Mouse (Mus musculus): ENCODE results near the gene Sgo2a. TPM values are rescaled to one million over a fixed set of nuclear protein-coding genes. Genes with fewer than 3 reads are reported as not detected.

Sgo2a gene
- total RNA-seq, 1 experiment, result 29.6 TPM

- H3K9ac ChIP-seq (ENCODE audit: insufficient read depth, low read depth, low read length, poor library complexity, severe bottlenecking), result peak overlapping the region; percentile 92
- peaks cover 2 to 3% of the 10 kb centered on the region in 2 experiments; a peak in 2 of 4 replicates for H3K4me1 ChIP-seq (ENCODE audit: control insufficient read depth in 2 of 2, insufficient read depth in 2 of 2, low read length in 2 of 2, poor library complexity in 1 of 2)
- H3K4me3 ChIP-seq (ENCODE audit: insufficient read depth in 1 of 2, low read depth in 1 of 2, low read length in 2 of 2, poor library complexity in 1 of 2, severe bottlenecking in 1 of 2), result peak overlapping the region; percentile 81 to 99
- peak; percentile 79 for DNase-seq (ENCODE audit: low read depth, low spot score)
- H3K9me3 ChIP-seq (ENCODE audit: control insufficient read depth, insufficient read depth, low read depth, low read length), result no peaks in the 10 kb centered on the region
- in situ Hi-C loops (cut with MboI; ENCODE audit: low sequenced_read_pairs in 2 of 2, unreplicated experiment in 2 of 2), result no loop called here
- peaks cover 5% of the 10 kb centered on the region for H3K36me3 ChIP-seq (ENCODE audit: control insufficient read depth, insufficient read depth, low read length, poor library complexity, severe bottlenecking)
- H3K27ac ChIP-seq (ENCODE audit: insufficient read depth, low read depth, low read length, poor library complexity, severe bottlenecking), result no peak overlapping the region
- no peak for TF ChIP-seq CHD2 (IDR thresholded peaks at IDR 0.05; ENCODE audit: low read depth, low read length)
- TF ChIP-seq HCFC1 (IDR thresholded peaks at IDR 0.05; ENCODE audit: borderline replicate concordance, insufficient read depth, low read length), result peak; percentile 72; the same call in 1 of the 2 replicates
- peak; percentile 13; the same call in 1 of the 2 replicates for TF ChIP-seq ZC3H11A (IDR thresholded peaks at IDR 0.05; ENCODE audit: borderline replicate concordance, low read depth, low read length)
- TF ChIP-seq ZNF384 (IDR thresholded peaks at IDR 0.05; ENCODE audit: low read depth, low read length), result no peak
Measured at GRCm38 (mm10) chr1:57969327-57970271, 26.2 kb upstream of the Sgo2a start.

- no peak overlapping the region for H3K4me3 ChIP-seq (ENCODE audit: insufficient read depth in 1 of 2, low read depth in 1 of 2, low read length in 2 of 2, poor library complexity in 1 of 2, severe bottlenecking in 1 of 2)
- peaks cover 2 to 3% of the 10 kb centered on the region in 2 experiments; a peak in 2 of 4 replicates for H3K4me1 ChIP-seq (ENCODE audit: control insufficient read depth in 2 of 2, insufficient read depth in 2 of 2, low read length in 2 of 2, poor library complexity in 1 of 2)
- DNase-seq (ENCODE audit: low read depth, low spot score), result no peak
- TF ChIP-seq CHD2 (IDR thresholded peaks at IDR 0.05; ENCODE audit: low read depth, low read length), result no peak
- no peak for TF ChIP-seq ZNF384 (IDR thresholded peaks at IDR 0.05; ENCODE audit: low read depth, low read length)
- TF ChIP-seq MAFK (IDR thresholded peaks at IDR 0.05; ENCODE audit: insufficient read depth, low read depth, low read length), result no peak
- in situ Hi-C loops (cut with MboI; ENCODE audit: low sequenced_read_pairs in 2 of 2, unreplicated experiment in 2 of 2), result no loop called here
- no peaks in the 10 kb centered on the region for H3K9me3 ChIP-seq (ENCODE audit: control insufficient read depth, insufficient read depth, low read depth, low read length)
- H3K36me3 ChIP-seq (ENCODE audit: control insufficient read depth, insufficient read depth, low read length, poor library complexity, severe bottlenecking), result no peaks in the 10 kb centered on the region
- H3K9ac ChIP-seq (ENCODE audit: insufficient read depth, low read depth, low read length, poor library complexity, severe bottlenecking), result no peak overlapping the region
- no peak overlapping the region for H3K27ac ChIP-seq (ENCODE audit: insufficient read depth, low read depth, low read length, poor library complexity, severe bottlenecking)
Measured at GRCm38 (mm10) chr1:57971588-57971987, 24.2 kb upstream of the Sgo2a start.

- in situ Hi-C loops (cut with MboI; ENCODE audit: low sequenced_read_pairs in 2 of 2, unreplicated experiment in 2 of 2), result no loop called here
- Histone ChIP-seq H3K36me3 (ENCODE audit: control insufficient read depth, insufficient read depth, low read length, poor library complexity, severe bottlenecking) (no peaks in the 10 kb centered on the region), H3K9me3 (ENCODE audit: control insufficient read depth, insufficient read depth, low read depth, low read length) (no peaks in the 10 kb centered on the region), H3K4me1 (ENCODE audit: control insufficient read depth in 2 of 2, insufficient read depth in 2 of 2, low read length in 2 of 2, poor library complexity in 1 of 2) (no peaks in the 10 kb centered on the region), H3K27ac (ENCODE audit: insufficient read depth, low read depth, low read length, poor library complexity, severe bottlenecking) (no peak overlapping the region), H3K4me3 (ENCODE audit: insufficient read depth in 1 of 2, low read depth in 1 of 2, low read length in 2 of 2, poor library complexity in 1 of 2, severe bottlenecking in 1 of 2) (no peak overlapping the region), H3K9ac (ENCODE audit: insufficient read depth, low read depth, low read length, poor library complexity, severe bottlenecking) (no peak overlapping the region)
- TF ChIP-seq CHD2 (IDR thresholded peaks at IDR 0.05; ENCODE audit: low read depth, low read length), result no peak
- TF ChIP-seq MAFK (IDR thresholded peaks at IDR 0.05; ENCODE audit: insufficient read depth, low read depth, low read length), result no peak
- TF ChIP-seq ZNF384 (IDR thresholded peaks at IDR 0.05; ENCODE audit: low read depth, low read length), result no peak
- no peak for TF ChIP-seq ZC3H11A (IDR thresholded peaks at IDR 0.05; ENCODE audit: borderline replicate concordance, low read depth, low read length)
- no peak for TF ChIP-seq HCFC1 (IDR thresholded peaks at IDR 0.05; ENCODE audit: borderline replicate concordance, insufficient read depth, low read length)
- DNase-seq (ENCODE audit: low read depth, low spot score), result no peak
Measured at GRCm38 (mm10) chr1:57976860-57977259, 18.9 kb upstream of the Sgo2a start.

DNA sequence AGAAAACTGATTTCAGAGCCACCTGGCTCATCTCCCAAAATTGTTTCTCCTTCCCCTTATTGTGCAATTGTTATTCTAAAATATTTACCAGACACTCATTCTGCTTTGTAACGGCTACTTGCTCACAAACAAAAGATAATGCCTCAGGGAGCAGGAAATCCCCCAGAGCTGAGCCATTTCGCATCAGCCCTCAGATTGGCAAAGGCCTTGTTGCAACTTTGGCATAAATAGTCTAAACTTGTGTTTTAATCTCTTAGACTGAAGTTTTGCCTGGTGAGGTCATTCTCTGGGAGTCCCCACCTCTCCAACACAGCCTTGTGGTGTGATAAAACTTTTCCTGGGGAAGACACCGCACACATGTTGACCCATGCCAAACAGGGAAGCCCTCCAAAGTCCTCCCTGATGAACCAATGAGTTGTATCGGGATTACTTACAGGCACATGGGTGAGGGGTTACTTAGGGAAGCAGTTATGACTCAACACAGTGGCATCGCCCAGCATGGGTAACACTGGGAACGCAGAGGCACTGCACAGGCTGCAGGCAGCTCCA is 6.6 kb upstream of the Sgo2a start:
- H3K27ac ChIP-seq (ENCODE audit: insufficient read depth, low read depth, low read length, poor library complexity, severe bottlenecking), result peak overlapping the region; percentile 59
- in situ Hi-C loops (cut with MboI; ENCODE audit: low sequenced_read_pairs in 2 of 2, unreplicated experiment in 2 of 2), result no loop called here
- peaks cover 3 to 7% of the 10 kb centered on the region in 2 experiments; a peak in 3 of 4 replicates for H3K4me1 ChIP-seq (ENCODE audit: control insufficient read depth in 2 of 2, insufficient read depth in 2 of 2, low read length in 2 of 2, poor library complexity in 1 of 2)
- H3K36me3 ChIP-seq (ENCODE audit: control insufficient read depth, insufficient read depth, low read length, poor library complexity, severe bottlenecking), result no peaks in the 10 kb centered on the region
- no peaks in the 10 kb centered on the region for H3K9me3 ChIP-seq (ENCODE audit: control insufficient read depth, insufficient read depth, low read depth, low read length)
- DNase-seq (ENCODE audit: low read depth, low spot score), result no peak
- no peak overlapping the region for H3K4me3 ChIP-seq (ENCODE audit: insufficient read depth in 1 of 2, low read depth in 1 of 2, low read length in 2 of 2, poor library complexity in 1 of 2, severe bottlenecking in 1 of 2)
- TF ChIP-seq ZC3H11A (IDR thresholded peaks at IDR 0.05; ENCODE audit: borderline replicate concordance, low read depth, low read length), result no peak
- H3K9ac ChIP-seq (ENCODE audit: insufficient read depth, low read depth, low read length, poor library complexity, severe bottlenecking), result 0 out of 2 replicates have a peak overlapping the region, but pooled peaks have one; percentile 31

Measured in ES-E14 (cell line).